Mouse (Mus musculus) right cerebral cortex, postnatal 14 days (tissue): ENCODE measurements at regions not wholly inside any gene's neighbourhood (a gene's known extent, or its start where the extent isn't known, plus 50 kb on each side); places are given as distances from the start of the nearest gene placed in this dataset.
A peak's percentile ranks its signal among the peaks of the same experiment; 100 is the strongest.

Experiments
- DNase-seq: peaks from one replicate; pipeline ENCODE4 v3.0.0; 2022

DNA sequence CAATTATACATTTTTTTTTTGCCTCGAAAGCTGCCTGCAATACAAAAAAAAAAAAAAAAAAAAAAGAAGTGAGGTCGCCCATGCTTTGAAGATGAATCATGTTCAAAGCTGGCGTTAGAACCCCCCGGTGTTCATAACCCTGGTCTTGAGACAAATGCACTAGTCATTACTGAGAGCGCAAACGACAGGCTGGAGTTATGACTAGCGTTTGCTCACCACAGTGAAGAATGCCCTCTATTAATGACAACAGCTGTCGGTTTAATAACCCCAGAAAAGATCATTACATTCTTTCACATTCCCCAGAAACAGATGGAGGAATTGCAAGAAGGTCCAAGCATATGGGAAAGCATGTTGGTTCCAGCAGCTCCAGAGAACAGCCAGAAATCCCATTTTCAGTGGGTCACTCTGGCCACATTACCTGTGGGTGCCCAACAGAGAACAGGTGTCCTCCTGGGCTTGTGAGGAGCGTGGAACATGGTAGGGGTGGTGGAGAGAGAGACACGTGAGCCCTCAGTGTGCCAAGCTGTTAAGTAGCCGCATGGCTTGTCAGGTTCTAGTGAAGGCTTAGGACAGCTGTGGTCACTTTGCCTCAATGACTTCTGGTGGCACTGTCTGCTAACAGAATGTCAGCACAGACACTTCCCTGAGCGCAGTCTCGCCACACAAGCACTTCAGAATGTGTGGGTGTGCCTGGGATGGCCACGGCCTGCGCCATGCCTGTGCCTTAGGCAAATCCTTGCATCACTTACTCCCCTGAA lies 60.4 kb downstream of the Aipl1 start:
- DNase-seq = no peak

DNA sequence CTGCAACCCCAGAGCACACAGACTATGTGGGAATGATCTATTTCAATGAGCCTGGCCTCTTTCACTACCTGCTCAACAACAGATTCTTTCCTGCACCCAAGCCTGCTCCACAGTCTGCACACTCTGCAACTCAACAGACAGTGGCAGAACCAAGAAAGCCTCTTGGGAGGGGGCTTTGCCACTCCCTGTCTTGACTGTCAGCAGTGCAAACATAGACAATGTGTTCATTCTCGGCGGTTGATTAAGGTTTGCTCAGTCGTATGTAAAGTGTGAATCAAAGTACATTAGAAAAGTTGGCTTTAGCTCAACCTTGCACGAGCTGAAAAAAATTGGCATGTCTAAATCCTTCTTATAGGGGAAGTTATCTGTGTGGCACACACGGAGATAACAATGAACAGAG lies 66.0 kb downstream of the Aipl1 start:
- no peak for DNase-seq

DNA sequence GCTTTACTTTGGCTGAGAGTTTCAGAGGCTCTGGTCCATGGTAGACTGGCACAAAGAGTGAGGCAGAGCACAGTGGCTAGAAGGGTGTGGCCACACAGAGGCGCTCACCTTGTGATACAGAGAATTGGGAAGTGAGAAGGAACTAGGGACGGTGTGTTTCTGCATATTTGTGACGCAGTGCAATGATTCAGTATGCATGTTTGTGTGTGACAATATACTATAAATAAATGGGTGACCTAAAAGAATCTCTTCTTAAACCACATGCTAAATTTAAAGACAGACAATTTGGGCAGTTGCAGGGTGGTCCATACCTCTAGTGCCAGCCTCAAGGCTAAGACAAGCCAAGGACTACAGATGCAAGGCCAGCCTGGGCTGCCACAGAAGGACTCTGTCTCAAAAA lies 75.0 kb downstream of the Aipl1 start:
- DNase-seq = no peak

DNA sequence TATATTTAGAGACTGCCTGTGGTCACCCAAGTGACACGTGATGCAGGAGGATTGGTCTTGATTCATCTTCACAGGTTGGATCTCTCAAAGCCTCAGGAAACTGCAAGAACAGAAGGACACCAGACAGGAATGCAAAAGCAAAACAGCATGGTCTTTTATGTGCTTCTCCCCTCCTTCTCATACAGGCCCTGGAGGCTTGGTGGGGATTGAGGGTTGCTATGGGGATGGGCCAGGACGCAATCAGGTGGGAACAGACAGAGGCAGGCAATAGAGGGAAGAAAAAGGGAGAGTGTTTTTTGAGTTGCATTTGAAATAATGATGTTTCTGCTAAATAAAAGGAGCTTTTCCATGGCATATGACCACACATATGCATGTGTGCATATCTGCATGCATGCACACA lies 84.8 kb downstream of the Aipl1 start:
- DNase-seq = no peak

DNA sequence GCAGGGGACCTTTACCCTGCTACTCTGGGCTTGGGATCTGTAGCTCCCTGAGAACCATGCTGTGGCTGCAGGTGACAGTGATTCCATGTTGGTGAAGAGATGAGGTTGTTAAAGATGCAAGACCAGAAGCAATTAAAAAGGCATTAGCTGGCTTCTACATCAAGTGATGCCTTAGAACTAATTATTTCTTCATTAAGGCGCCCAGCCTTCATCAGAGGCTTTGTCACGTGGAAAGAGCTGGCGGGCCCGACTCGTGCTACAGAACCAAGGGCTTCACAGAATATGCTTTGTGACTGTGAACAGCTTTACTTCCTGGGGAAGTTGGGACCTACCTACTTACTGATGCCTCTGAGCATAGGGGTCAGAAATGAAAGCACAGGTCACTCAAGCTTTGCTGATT lies 90.1 kb downstream of the Aipl1 start:
- no peak for DNase-seq

DNA sequence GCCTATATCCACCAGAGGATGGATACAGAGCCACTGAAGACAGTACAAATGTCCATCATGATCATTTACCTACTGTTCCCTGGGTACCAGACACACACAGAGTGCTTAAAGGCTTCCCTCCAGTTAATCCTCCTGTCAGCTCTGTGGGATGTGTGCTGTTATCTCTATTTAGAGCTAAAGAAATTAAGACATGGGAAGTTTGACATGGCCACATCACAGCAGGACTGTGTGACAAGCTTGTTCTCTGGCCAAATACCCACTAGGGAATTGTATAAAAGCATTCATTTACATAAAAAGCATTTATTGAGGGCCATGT lies 92.3 kb downstream of the Aipl1 start:
- DNase-seq = no peak

DNA sequence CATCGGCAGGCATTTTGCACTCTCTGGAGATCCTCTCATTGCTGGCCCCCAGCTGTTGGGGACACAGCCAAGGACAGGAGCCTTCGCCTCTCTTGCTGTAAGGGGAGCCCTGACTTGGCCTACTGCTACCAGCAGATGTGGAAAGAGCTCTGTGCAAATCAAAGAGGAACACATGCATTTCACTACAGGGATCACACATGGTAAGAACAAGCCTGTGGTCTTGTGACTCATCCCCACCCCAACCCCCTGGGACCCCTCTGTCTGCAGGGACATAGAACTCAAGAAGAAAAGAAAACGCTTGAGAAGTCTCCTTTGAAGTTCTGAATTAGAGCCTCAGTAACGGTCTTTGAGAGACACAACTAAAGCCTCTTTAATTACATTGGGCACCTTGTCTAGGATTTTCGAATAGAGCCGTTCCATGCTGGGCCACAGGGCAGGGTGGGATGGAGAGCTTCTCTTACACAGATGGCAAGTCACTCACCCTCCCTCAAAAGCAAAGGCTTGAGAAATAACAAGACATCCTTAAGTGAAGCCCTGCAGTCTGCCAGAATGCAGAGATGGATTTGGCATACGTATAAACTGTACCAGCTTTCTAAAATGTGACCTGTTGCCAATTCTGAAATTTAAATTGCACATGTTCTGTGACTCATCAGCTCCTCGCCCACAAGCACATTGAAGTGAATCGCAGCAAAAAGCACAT lies 92.8 kb downstream of the Aipl1 start:
- DNase-seq = peak; percentile 10

DNA sequence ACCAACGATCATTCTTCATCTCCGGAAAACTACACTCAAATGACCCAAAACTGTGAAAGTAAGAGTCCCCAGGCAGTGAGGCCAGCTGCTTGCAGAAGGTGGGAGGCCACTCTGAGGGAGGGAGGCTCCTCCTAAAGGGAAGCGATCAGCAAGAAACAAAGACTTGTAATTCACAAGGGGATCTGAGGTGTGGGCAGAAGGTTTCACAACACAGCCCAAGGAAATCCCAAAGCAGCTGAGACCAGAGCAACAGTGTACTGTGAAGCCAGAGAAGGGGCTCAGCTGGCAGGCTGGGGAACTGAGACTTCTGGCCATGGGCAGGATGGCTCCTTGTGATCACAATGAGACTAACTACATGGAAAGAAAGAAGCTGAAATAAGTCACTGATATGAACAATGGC lies 93.8 kb downstream of the Aipl1 start:
- DNase-seq = no peak

DNA sequence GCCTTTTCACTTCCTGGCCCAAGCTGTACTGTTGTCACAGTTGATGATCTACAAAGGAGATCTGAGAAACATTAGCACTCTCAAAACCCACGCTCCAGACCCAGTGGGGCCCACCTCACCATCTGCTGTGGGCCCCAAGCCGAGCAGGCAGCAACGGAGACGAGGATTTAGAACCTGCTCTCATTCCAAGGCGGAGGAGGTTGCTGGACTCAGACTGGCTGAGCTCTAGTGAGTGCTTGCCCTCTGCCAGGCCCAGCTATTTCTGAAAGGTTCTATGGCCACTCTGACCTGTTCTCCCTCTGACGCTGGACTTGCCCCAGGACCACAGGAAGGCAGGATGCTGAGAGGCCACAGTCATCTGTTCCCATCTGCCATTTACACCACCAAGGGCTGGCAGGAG lies 98.2 kb downstream of the Aipl1 start:
- peak; percentile 27 for DNase-seq

DNA sequence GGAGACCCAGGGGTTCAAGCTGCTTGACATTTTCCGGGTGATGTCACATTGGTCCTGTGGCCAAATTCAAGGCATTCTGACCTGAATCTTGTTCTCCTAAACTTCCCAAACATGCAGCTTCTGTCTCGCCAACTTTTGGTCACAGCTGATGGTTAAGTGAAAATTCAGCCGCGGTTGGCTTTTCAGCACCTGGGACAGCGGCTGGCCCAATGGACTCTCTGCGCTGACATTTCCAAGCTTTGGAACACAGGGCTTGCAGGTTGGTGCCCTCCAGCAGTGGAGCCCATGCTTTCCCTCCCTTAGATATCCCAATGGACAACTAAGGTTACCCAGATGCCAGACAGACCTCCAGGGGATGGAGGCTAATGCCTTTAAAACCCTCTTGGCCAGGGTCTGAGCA lies 100.2 kb downstream of the Aipl1 start:
- DNase-seq = no peak

DNA sequence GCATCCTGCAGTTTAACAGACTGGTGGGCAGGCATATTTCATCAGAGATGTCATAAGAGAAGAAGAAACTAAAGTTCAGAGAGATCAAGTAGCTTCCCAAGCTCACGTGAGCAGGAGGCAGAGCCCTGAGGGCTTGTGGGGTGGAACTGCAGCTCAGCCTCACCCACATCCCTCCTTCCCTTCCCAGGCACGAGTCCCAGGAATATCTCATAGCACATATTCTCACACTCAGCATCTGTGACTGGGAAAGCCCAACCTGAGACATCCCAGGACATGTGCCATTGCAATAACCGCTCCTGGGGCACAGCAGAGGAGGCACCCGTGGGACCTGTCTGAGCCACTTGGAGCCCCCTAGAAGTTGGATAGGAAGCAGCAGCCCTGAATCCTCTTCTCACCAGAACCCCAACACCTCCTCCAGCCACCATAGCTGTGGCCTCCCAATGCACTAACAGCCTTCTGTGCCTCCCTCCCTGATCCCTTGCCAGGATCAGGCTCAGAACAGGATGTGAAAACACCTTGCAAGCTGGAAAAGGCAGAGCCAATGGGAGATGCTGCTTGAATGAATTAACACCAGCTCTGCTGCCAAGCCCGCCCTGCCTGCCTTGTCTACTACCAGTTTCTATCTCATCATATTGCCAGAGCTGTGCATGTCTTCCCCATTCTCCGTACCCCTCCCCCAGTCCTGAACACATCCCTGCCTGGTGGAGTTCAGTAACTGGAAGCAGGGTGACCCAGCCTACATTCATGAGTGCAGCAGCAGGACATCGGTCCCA lies 107.4 kb downstream of the Aipl1 start:
- peak; percentile 46 for DNase-seq

DNA sequence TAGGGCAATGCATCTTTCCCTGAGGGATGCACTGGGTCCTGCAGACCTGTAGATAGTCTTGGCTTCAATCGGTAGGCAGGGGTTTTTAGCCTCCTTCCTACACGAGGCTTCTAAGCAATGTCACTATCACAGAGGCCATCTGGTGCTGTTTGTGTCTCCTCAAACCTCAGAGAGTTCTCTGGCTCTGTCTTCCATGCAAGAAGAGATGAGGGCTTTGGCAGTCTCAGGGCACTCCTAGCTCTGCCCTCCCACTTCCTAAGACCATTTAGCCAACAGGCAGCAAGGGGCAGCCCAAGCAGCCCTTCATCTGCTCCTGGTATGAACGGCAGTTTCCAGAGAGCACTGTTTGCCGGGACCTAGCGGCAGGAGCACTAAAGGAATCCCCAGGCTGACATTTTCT lies 122.6 kb downstream of the Aipl1 start:
- DNase-seq = no peak

DNA sequence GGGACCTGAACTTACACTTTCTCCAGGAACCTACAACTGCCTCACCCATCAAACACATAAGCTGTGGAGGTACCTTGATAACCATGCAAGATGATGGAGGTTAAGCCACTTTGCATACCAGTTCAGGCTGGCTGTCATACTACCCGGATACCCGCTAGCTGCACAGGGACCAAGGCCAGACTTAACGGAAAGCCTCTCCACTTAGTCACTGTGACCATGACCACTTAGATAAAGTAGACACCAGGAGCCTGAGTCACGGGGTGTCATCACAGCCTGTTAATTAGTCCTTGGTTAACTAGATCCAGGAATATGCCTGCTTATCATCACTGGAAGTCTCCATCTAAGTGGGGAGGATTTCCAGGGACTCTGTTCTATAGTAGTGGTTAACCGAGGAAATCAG lies 124.7 kb downstream of the Aipl1 start:
- no peak for DNase-seq

DNA sequence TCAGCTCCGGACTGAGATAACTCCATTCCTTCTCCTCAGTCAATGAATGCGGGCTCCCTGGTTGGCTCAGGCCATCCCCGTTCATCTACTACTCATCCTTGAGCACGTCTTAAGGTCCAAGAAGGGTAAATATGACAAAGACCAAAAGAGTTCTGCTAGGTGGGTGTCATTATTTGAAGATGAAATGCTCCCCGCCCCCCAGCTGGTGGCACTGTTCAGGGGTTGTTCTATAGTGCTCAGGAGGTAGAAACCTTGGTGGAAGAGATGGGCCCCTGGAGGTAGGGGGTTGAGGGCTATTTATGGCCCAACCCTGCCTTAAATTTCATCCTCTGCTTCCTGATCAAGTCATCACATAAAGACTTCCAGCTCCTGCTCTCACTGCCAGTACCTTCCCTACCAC lies 126.0 kb downstream of the Aipl1 start:
- DNase-seq = no peak

DNA sequence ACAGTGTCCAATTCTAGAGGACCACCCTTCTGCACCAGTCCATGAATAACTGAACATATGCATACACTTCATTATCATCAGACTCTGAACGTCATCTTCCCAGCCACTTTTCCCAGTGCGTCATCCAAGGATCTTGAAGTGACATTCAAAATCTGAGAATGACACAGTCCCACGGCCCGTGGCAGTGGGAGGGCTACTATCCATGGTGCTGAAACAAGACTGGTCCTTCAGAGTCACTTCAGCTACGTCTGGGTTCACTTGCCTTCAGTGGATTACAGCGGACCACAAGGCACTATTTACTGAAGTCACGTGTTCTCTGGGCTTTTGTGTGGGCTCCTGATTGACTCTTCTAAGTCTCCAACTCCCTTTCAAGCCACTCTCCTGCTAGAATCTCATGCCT lies 128.7 kb downstream of the Aipl1 start:
- no peak for DNase-seq

DNA sequence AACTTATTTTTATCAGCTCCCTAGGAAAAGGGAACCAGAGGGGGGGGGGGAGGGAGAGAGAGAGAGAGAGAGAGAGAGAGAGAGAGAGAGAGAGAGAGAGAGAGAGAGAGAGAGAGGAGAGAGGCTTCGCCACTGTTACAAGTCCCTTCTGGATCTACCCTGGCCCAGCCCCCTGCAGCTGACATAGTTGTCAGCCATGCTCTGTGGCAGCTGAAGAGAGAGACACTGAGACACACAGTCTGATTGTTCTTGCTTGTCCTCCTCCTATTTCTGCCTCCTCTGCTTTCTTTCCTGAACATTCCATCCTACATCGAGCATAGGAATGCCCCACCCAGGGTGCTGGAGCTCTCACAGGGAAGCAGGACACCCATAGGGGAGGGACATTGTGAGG lies 134.3 kb downstream of the Aipl1 start:
- no peak for DNase-seq

DNA sequence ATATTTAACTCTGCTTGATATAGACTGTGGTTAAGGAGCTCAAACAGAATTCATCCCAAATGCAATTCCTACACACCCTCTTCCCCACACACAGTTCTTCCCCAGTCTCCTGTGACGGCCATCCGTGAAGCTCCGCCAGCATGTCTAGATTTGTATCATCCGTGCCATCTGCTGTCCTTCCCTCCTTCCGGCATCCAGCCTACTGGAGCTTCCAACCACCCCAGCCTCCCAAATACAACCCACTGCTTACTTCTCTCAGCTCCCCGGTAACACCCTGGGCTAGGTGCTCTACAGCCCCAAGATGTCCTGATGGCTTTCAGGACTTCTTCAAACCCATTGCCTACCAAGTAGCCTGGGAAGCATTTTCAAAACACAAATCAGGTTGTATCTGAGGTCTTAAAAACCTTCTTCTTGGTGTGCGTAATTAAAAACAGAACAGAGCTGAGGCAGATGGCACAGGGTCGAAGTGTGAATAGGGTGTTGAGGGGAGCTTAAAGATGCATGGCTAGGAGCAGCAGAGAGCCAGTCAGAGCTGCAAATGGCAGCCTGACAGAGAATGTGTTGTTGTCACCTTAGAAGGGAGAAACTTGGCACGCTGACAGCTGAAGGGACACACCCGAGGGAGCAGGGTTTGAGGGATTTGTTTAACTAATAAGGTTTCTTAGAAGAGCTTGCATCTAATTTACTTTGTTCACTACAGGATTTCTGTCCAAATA lies 134.8 kb downstream of the Aipl1 start:
- peak; percentile 53 for DNase-seq

DNA sequence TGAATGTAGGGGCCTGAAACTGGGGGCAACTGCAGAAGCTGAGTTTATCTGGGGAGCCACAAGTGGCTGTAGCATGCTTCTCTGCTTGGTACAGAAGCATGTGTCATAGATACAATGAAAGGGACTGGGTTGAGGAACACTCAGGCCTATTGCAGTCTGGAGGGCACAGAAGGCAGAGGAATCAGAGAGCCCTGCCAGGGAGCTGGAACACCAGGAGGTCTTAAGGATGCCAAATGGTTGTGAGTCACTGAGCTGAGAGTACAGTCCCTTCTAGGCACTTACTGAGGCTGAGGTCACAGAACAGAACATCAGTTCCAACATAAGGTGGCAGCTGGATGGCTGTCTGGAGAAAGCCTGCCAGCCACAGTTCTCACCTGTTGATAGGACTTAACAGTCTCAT lies 136.5 kb downstream of the Aipl1 start:
- DNase-seq = no peak

DNA sequence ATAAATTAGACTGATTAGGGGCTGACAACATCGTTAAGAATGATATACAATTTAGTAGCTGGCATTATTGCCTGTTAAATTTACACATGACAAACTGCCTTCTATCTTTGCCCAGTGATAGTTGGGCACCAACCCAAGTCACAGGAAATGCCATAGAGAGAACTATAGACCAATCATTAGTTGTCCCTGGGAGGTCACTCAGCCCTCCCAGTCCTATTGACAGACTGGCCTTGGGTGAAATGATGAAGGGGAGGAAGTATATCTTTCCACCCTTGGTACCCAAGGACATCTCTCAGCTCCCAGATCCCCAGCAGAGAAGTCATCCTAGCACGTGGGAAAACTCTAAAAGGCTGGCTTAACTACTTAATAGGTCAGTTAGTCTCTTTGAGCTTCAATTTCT lies 139.8 kb downstream of the Aipl1 start:
- DNase-seq = no peak

DNA sequence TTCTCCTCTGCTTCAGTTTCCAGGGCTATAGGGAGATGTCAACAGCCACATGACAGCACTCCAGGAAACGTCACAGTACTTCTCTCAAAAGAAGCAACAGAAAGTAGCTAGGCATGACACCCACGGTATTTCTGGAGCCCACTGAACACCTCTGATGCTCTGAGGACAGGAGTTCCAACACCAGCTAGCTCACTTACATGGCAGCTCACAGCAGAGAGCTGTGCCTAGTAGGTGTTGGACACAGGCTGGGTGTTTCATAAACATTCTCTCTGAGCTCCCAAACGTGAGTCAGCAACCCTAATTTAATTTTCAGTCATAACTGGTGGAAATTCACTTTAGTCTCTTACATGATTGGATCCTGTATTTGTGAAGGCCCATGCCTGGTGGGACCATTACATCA lies 140.2 kb downstream of the Aipl1 start:
- DNase-seq = no peak

DNA sequence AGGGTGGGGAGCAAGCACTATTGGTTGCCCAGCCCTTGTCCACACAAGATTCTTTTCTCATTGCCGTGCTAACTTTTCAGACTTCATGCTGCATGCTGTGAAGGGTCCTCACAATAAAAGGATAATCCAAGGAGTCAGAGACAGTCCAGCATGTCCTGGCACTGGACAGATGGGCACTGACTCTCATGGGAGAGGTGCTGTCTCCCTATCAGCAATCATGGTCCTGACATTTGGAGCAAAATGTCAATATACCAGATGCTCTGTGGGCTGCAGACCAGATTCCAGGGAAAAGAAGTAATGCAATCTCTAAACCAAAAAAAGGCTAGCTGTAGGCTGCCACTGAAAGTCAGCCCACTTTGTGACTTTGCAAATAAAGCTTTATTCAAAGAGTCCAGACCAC lies 141.5 kb downstream of the Wscd1 start:
- DNase-seq = no peak

DNA sequence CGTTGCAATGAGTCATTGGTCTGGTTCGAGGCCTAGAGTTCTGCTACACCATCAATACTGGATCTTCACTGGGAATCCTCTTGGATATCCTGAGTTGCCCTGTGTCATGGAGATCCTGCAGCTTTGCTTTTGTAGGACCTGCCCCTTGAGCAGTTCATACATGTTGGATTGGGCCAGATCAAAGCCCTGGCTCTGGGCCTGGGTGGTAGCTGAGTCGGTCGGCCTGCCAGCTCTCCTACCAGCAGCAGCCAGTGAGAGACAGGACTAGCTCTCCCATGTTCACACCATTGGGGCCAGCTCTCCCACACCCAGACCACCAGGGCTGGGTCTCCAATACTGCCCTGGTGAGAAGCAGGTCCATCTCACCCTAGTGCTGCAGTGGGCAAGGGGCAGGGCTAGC lies 139.4 kb downstream of the Wscd1 start:
- DNase-seq = no peak

DNA sequence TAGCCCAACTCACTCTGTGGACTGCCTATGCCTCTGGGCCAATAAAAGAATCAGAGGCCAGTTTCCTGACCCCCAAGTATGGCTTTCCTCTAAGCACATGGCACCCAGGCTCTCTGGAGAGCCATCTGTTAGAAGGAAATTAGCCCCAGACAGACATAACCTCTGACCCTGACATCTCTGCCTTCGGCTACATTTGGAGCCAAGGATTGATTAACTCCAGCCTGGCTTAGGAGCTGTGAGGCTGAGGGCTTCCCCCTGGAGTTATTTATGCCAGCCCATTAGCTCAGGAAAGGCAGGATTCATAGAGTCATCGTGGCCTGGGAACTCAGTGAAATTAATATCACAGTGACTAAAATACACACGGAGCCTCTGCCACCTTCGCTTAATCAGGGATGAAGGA lies 137.5 kb downstream of the Wscd1 start:
- no peak for DNase-seq

DNA sequence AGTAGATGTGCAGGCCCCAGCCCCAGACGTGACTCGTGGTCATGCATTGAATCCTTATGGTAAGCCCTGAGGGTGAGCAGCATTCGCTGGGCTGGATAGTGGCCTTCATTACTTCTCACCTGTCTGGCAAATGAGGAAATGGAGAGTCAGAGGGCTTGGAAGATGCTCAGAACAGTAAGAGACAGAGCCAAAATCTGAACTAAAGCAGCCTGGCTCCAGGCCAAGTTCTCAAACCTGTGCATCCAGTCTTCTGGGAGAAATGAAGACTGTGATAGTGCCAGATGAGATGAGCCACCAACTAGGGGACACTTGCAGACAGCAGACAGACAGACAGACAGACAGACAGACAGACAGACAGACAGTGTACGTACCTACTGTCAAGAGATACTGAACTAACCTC lies 137.1 kb downstream of the Wscd1 start:
- DNase-seq = no peak
